Mouse (Mus musculus): ENCODE results near the gene Slc4a3. TPM values are rescaled to one million over a fixed set of nuclear protein-coding genes. Genes with fewer than 3 reads are reported as not detected.

Slc4a3 gene
- 24.1 and 24.8 TPM in 2 replicates for polyA plus RNA-seq (2015; fragmentation: Nextera tagmentation; extraction: Ambion mirVana)

DNA sequence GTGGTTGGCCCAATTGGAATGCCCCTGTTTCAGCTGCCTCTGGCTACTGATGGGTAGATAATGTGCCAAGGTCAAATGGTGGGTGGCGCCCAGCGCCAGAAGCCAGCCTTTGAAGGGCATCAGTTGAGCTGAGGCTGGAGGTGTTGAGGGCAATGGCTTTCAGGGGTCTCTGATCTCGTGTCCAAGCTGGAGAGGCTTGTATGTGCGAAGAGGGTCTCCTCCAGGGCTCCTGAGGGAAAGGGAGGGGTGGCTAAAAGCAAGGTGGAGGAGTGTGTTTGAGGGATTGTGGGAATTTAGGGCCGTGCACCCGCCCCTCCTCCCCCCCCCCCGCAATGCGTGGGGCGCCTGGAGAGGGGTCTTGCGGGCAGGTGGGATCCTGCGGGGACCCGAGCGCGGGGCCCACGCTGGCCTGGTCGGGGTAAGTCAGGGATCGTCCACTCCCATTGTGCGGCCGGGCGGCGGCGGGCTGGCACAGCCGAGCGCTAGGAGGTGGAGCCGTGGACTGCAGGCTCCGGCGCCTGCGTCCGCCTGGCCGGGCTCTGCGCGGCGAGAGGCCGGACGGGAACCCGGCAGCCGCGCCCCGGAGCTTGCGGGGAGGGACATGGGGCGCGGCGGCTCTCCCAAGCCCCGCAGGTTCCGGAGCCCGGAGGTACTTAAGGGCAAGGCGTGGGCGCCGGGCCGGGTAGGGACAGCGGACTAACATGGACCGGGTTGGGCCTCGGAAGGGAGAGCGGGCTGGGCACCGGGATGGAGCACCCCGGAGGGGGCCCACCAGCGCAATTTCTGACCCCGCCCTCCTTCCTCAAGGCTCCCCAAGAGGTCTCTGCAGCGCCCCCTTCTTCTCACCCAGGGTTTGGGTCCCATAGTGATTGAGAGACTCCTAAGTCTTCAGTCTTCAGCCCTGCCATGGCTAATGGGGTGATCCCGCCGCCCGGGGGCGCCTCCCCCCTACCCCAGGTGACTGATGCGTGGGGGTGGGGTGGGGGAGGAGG is at the start of gene Slc4a3:
Gene Slc4a3, plus strand, starts transcription at position 302 of the 992 bp plus-strand sequence.
- peak within 1 kb of the TSS; percentile 79 for H3K27ac ChIP-seq
- peaks cover 25% of the 10 kb centered on the region for H3K36me3 ChIP-seq
- H3K4me2 ChIP-seq = peak within 1 kb of the TSS; percentile 71
- 1% methylated on average over 60 of the region's 64 CpGs for WGBS
- H3K27me3 ChIP-seq = no peaks in the 10 kb centered on the region
- H3K9me3 ChIP-seq = no peaks in the 10 kb centered on the region
- peak within 1 kb of the TSS; percentile 61 for H3K4me3 ChIP-seq
- H3K4me1 ChIP-seq = peaks cover 26% of the 10 kb centered on the region
- peak; percentile 80 for ATAC-seq (ENCODE audit: insufficient number of reproducible peaks, low FRiP score, low TSS enrichment, low read depth)
- peak within 1 kb of the TSS; percentile 69 for H3K9ac ChIP-seq

DNA sequence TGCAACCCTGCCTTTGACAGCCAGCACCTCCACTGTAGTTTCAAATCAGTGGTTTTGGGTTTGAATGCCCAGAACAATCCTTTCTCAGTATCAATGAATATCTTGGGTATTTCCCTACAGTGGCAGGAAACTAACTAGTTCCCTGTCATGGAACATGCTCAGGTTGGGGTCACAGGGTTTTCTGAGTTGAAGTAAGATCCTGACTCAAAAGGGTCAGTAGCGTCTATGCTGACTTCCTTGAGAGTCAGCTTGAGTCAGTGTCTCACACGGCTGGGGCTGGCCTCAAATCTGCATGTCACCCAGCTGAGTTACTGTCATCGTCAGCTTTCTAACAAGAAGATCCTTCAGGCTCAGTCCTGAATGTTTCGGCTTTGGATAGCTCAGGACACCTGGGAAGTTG is 47.2 kb upstream of the Slc4a3 start:
- WGBS = 84% methylated on average over 4 of the region's 4 CpGs

DNA sequence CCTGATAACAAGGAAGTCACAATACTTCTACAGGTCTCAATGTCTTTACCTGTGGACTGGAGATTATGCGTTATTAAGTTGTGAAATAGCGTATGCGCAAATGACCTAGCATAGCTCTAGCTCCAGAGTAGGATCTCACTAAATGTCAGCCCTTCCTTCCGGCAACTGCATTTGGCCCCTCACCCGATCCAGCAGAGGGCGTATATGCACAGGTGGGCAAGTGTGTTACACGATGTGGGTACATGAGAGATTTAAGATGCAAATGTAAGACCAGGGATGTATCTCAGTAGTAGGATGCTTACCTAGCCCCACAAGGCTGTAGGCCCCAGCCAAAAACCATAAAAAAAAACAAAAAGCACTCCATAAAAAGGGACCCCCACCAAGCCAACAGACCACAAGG is 46.6 kb upstream of the Slc4a3 start:
- WGBS = 81% methylated on average over 7 of the region's 7 CpGs
- Histone ChIP-seq H3K9ac (no peak overlapping the region), H3K4me1 (peaks cover 24% of the 10 kb centered on the region), H3K27ac (no peak overlapping the region), H3K27me3 (no peaks in the 10 kb centered on the region), H3K36me3 (peaks cover 90% of the 10 kb centered on the region), H3K4me3 (no peak overlapping the region), H3K9me3 (no peaks in the 10 kb centered on the region), H3K4me2 (no peak overlapping the region)
- no peak for ATAC-seq (ENCODE audit: insufficient number of reproducible peaks, low FRiP score, low TSS enrichment, low read depth)

More for the DNA sequence above, 47.2 kb upstream of the Slc4a3 start:
- Histone ChIP-seq H3K4me1 (peaks cover 19% of the 10 kb centered on the region), H3K9me3 (no peaks in the 10 kb centered on the region), H3K9ac (no peak overlapping the region), H3K36me3 (peaks cover 89% of the 10 kb centered on the region), H3K27me3 (no peaks in the 10 kb centered on the region), H3K27ac (no peak overlapping the region), H3K4me3 (no peak overlapping the region), H3K4me2 (no peak overlapping the region)
- no peak for ATAC-seq (ENCODE audit: insufficient number of reproducible peaks, low FRiP score, low TSS enrichment, low read depth)

DNA sequence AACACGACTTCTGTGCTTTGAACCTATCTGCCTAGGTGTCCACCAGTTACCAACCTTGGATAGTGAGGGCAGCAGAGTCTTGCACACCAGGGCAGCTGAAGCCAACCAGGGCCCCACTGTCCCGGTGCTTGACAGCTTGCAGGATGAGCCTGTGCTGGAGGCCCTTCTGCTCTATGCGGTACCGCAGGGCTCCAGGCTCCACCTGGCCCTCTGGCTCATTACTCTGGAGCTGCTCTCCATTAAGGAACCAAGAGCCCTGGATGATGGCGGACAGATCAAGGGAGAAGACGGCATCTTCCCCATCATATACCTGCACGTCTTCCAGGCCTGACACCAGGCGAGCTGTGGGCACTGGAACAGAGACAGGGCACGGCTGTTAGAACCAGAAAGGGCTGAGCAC is 44.2 kb upstream of the Slc4a3 start:
- no peak overlapping the region for H3K4me2 ChIP-seq
- peaks cover 68% of the 10 kb centered on the region for H3K36me3 ChIP-seq
- no peak for ATAC-seq (ENCODE audit: insufficient number of reproducible peaks, low FRiP score, low TSS enrichment, low read depth)
- no peaks in the 10 kb centered on the region for H3K9me3 ChIP-seq
- 94% methylated on average over 9 of the region's 9 CpGs for WGBS
- H3K4me3 ChIP-seq = no peak overlapping the region
- H3K4me1 ChIP-seq = peaks cover 26% of the 10 kb centered on the region
- no peak overlapping the region for H3K27ac ChIP-seq
- no peak overlapping the region for H3K9ac ChIP-seq
- H3K27me3 ChIP-seq = no peaks in the 10 kb centered on the region

DNA sequence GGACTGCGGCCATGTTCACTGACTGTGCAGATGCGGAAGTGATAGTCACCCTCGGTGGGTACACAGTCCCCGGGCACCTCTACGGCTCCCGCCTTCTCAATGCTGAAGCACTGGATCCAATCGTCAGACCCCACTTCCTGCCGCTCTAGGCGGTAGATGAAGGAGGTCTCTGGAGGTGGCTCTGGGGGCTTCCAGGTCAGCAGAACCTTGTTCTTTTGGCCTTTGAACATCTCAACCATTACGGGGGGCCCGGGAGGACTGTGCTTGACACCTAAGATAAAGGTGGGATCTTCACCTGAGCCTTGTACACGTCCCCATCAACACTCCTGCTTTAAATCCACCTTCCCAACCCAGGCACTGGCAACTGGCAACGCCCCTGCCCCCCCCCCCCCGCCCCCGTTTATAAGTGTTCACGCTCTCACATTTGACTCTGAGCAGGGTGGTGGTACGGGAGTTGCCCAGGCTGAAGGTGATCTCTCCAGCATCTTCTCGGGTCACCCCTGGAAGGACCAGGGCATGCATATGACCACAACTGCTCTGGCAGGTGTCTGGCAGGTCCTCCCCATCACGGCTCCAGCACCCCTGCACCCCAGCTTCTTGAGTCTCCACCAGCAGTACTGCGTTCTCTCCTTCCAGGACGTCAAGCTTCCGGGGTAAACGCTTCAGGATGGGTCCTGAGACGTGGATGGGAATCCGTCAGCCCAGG is 43.0 kb upstream of the Slc4a3 start:
- no peak for ATAC-seq (ENCODE audit: insufficient number of reproducible peaks, low FRiP score, low TSS enrichment, low read depth)
- Histone ChIP-seq H3K4me2 (peak overlapping the region; percentile 81), H3K9me3 (no peaks in the 10 kb centered on the region), H3K27ac (no peak overlapping the region), H3K9ac (no peak overlapping the region), H3K36me3 (peaks cover 56% of the 10 kb centered on the region), H3K27me3 (no peaks in the 10 kb centered on the region), H3K4me1 (peaks cover 32% of the 10 kb centered on the region), H3K4me3 (0 out of 2 replicates have a peak overlapping the region, but pooled peaks have one; percentile 85)
- 87% methylated on average over 25 of the region's 25 CpGs for WGBS

DNA sequence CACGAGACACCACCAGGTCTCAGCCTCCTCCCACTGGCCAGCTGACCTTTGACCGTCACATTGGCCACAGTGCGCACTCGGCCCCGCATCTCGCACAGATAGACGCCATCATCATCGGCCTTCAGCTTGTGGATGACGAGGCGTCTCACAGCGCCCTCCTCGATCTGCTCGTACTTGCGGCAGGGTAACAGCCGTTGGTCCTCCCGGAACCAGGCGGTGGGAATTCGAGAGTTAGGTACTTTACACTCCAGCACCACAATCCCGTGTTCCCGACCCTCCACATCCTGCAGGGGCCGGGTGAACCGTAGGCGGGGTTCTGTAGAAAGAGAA is 42.5 kb upstream of the Slc4a3 start:
- Histone ChIP-seq H3K36me3 (peaks cover 51% of the 10 kb centered on the region), H3K27me3 (no peaks in the 10 kb centered on the region), H3K27ac (no peak overlapping the region), H3K9me3 (no peaks in the 10 kb centered on the region), H3K4me2 (peak overlapping the region; percentile 81), H3K4me1 (peaks cover 32% of the 10 kb centered on the region), H3K9ac (no peak overlapping the region), H3K4me3 (peak overlapping the region; percentile 85)
- 76% methylated on average over 23 of the region's 23 CpGs for WGBS
- ATAC-seq (ENCODE audit: insufficient number of reproducible peaks, low FRiP score, low TSS enrichment, low read depth) = no peak

DNA sequence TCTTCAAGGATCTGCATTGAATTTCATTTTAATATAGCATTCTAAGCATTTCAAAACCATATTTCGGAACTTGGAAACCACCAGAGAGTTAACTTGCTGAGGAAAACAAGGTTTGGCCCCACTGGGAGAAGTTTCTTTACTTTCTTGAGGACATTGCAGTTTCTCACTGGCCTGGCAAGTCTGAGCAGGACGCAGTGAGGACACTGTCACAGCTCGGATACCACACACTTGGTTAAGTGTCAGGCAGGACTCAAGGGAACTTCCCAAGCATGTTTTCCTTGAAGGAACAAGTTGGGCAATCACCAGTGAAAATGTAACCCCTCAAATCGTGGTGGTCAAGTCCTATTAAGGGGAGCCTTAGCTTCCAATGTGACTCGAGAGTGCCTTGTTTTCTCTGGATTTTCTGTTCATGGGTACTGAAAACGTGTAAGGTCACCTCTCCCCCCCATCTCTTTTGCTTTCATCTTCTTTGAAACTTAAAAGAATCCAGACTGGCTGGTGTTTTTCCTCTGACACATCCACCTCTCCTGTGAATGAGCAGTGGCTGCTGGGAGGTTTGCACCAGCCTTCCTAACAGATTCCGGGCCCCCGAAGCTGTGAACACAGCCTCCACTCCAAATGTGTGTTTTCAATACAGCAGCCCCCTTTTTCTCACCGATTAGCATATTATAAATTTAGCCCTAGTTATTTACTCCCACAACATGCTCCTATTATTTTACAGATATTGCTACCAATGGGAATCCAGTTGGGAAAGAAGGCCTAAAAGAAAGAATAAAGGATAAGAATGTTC is 41.6 kb upstream of the Slc4a3 start:
- ATAC-seq (ENCODE audit: insufficient number of reproducible peaks, low FRiP score, low TSS enrichment, low read depth) = no peak
- Histone ChIP-seq H3K4me2 (peak overlapping the region; percentile 81), H3K27ac (no peak overlapping the region), H3K4me1 (peaks cover 35% of the 10 kb centered on the region), H3K9me3 (no peaks in the 10 kb centered on the region), H3K36me3 (peaks cover 43% of the 10 kb centered on the region), H3K4me3 (peak overlapping the region; percentile 85), H3K27me3 (no peaks in the 10 kb centered on the region), H3K9ac (peak overlapping the region; percentile 92; the same call in 1 of the 2 replicates)
- WGBS = 44% methylated on average over 9 of the region's 9 CpGs

DNA sequence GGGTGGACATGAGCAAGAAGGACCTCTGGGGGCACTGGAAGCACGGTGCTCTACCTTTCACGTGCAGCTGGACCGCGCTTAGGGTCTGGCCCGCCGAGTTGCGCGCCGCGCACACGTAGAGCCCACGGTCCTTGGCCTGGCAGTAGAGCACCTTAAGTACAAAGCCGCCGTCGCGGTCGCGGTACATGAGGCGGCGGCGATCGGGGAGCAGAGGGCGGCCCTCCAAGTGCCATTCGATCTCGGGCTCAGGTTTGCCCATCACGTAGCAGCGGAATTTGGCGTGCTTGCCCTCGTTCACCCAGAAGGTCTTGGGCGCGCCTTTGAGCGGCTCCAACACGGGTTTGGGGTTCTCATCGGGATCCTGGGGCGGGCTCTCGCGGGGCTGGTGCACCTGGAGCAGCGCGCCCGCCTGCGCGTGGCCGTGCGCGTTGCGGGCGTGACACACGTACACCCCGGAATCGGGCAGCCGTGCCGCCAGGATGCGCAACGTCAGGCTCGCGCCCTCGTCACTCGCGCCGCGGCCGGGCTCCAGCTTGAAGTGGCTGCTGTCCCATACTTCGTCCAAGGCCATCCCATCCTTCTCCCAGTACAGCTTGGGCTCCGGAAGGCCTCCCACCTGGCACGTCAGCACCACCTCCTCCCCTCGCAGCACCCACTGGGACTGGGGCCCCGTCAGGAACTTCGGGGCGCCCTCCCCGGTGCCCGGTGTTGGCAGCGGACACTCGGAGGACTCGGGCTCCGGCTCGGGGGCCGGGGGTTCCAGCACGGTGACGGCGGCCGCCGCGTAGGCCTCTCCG is 40.7 kb upstream of the Slc4a3 start:
- Histone ChIP-seq H3K36me3 (peaks cover 34% of the 10 kb centered on the region), H3K4me2 (peak overlapping the region; percentile 81), H3K27ac (peak overlapping the region; percentile 98), H3K27me3 (no peaks in the 10 kb centered on the region), H3K4me1 (peaks cover 40% of the 10 kb centered on the region), H3K9me3 (no peaks in the 10 kb centered on the region), H3K9ac (peak overlapping the region; percentile 92), H3K4me3 (peak overlapping the region; percentile 85)
- under 1% methylated on average over 81 of the region's 84 CpGs for WGBS
- peak; percentile 15; the same call in 1 of the 2 replicates for ATAC-seq (ENCODE audit: insufficient number of reproducible peaks, low FRiP score, low TSS enrichment, low read depth)

DNA sequence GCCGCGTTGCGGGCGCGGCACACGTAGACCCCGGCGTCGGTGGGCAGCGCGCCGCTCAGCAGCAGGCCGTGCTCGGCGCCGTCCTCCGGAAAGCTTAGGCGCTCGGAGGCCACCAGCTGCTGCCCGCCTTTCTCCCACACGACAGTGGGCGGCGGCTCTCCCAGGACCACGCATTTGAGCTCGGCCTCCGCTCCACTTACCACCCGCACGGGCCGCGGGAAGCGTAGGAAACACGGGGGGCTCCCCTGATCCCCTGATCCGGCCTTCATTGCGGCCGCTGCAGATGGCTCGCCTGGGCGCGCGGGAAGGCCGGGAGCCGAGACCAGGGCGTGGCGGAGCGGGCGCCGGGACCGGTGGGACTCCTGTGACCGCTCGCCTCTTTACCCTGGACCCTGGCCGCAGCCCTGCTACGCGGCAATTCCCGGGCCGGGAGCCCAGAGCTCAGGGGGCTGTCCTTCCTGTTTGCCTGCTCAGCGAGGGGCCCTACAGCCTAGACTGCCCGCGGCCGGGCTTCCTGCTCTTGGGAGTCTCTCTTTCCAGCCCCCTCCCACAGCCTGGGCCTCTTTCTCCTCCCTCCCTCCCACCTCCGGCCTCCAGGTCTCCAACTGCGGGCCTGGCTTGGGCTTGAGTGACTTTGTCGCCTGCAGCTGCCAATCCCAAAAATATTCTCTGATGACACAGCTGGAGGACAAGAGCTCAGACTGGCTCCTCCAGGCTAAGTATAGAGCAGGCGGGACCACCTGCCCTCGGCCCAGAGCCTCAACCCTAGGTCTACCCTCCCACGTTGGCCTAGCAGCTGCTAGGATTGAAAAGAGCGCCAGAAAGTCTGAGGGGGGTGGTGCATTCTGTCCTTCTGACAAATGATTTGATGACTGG is 39.9 kb upstream of the Slc4a3 start, which contains the start of gene Obsl1:
Gene Obsl1, minus strand, starts transcription at position 497 of the 876 bp plus-strand sequence.
- under 1% methylated on average over 64 of the region's 65 CpGs for WGBS
- Histone ChIP-seq H3K27me3 (no peaks in the 10 kb centered on the region), H3K4me3 (peak within 1 kb of the TSS; percentile 85), H3K4me1 (peaks cover 40% of the 10 kb centered on the region), H3K4me2 (peak within 1 kb of the TSS; percentile 81), H3K36me3 (peaks cover 25% of the 10 kb centered on the region), H3K27ac (peak within 1 kb of the TSS; percentile 98), H3K9ac (peak within 1 kb of the TSS; percentile 92), H3K9me3 (no peaks in the 10 kb centered on the region)
- ATAC-seq (ENCODE audit: insufficient number of reproducible peaks, low FRiP score, low TSS enrichment, low read depth) = peak; percentile 94

DNA sequence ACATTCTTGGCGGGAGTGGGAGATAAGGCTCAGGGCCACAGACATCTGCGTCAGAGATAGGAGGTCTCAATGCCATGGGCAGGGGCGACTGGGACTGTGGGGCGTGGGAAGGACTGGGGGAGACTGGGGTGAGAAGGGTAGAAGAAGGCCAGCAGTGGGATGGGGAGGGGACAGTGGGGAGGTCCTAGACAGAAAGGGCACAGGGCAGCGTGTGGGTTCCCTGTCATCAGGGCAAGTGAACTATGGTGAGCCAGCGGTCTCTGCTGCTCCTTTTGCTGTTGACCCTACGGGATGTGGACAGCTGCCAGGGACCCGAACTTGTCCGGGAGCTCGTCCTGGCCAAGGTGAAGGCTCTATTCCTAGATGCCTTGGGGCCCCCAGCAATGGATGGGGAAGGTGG is 39.1 kb upstream of the Slc4a3 start, which contains the start of gene Inha:
Gene Inha, plus strand, starts transcription at position 72 of the 400 bp plus-strand sequence.
- 71% methylated on average over 10 of the region's 10 CpGs for WGBS
- peaks cover 17% of the 10 kb centered on the region for H3K36me3 ChIP-seq
- peaks cover 46% of the 10 kb centered on the region for H3K4me1 ChIP-seq
- peak within 1 kb of the TSS; percentile 98 for H3K27ac ChIP-seq
- no peaks in the 10 kb centered on the region for H3K27me3 ChIP-seq
- H3K9me3 ChIP-seq = no peaks in the 10 kb centered on the region
- ATAC-seq (ENCODE audit: insufficient number of reproducible peaks, low FRiP score, low TSS enrichment, low read depth) = no peak
- peak within 1 kb of the TSS; percentile 81 for H3K4me2 ChIP-seq
- peak within 1 kb of the TSS; percentile 85 for H3K4me3 ChIP-seq
- peak within 1 kb of the TSS; percentile 92 for H3K9ac ChIP-seq

All from limb, embryonic 15.5 days (tissue).